Mouse (Mus musculus): ENCODE results near the gene Calhm2. TPM values are rescaled to one million over a fixed set of nuclear protein-coding genes. Genes with fewer than 3 reads are reported as not detected.

Gene Calhm2
- polyA plus RNA-seq, 3 experiments from 2014 or later, result 13.3 to 21.6 (median 15.8) TPM

GRCm38 (mm10) chr19:47067924-47068611 lies 70.0 kb downstream of the Calhm2 start:
- peak; percentile 94 for ATAC-seq

- peak; percentile 71 for ATAC-seq
Measured at GRCm38 (mm10) chr19:47067096-47067882, 70.8 kb downstream of the Calhm2 start, which contains the start of gene Taf5. Gene Taf5, plus strand, starts transcription at chr19:47067746.

- ATAC-seq, result no peak
Measured at GRCm38 (mm10) chr19:47065860-47066259, 72.2 kb downstream of the Calhm2 start.

- no peak for ATAC-seq
Measured at GRCm38 (mm10) chr19:47057684-47058083, 80.4 kb downstream of the Calhm2 start.

Other genes with a start within 250 kb of the Calhm2 start
- gene Ina, start 123.6 kb downstream of the Calhm2 start, polyA plus RNA-seq (2017; shearing (Covaris generic)), result not detected
- 10 to 100 TPM; 22.1 to 37.3 (median 31.6) TPM for gene Nt5c2, start 123.1 kb downstream of the Calhm2 start, polyA plus RNA-seq (2017; shearing (Covaris generic))
- 10 to 100 TPM in 1 of 3 experiments, 1 to 10 TPM in 2; 4.9 to 10.8 (median 9.7) TPM for gene Pcgf6, start 87.4 kb downstream of the Calhm2 start, polyA plus RNA-seq (2017; shearing (Covaris generic))
- 1 to 10 TPM; 1.6 to 3.3 (median 1.8) TPM for gene Taf5, start 70.5 kb downstream of the Calhm2 start, polyA plus RNA-seq (2017; shearing (Covaris generic))
- gene Usmg5, start 47.6 kb downstream of the Calhm2 start, polyA plus RNA-seq (2017; shearing (Covaris generic)), result 100 to 1,000 TPM; 223 to 391 (median 299) TPM
- gene Pdcd11, start 47.5 kb downstream of the Calhm2 start, polyA plus RNA-seq (2017; shearing (Covaris generic)), result 1 to 10 TPM; 5.9 to 8.5 (median 7.3) TPM
- not detected for gene Calhm1, start 6.0 kb upstream of the Calhm2 start, polyA plus RNA-seq (2017; shearing (Covaris generic))
- gene Calhm3, start 19.5 kb upstream of the Calhm2 start, polyA plus RNA-seq (2017; shearing (Covaris generic)), result not detected
- gene Neurl1a, start 40.5 kb upstream of the Calhm2 start, polyA plus RNA-seq (2017; shearing (Covaris generic)), result under 1 TPM; 0.19 to 0.32 (median 0.25) TPM

All from inflammation-experienced regulatory T-cells, adult 6 months (primary cell).